Mouse (Mus musculus) small intestine, adult 2 months (tissue): ENCODE measurements around the gene Amelx.

Experiments used
- CTCF ChIP-seq: fragments of 200-500 bp; IDR thresholded peaks from 2 replicates; pipeline ENCODE4 v1.5.1; 2012; ENCODE audit warnings: low read depth, mild to moderate bottlenecking, control low read depth, inconsistent platforms, low read length, moderate library complexity, mixed read lengths; ENCODE audit not compliant: insufficient replicate concordance, insufficient read length; ENCODE audit errors: extremely low read depth
- POLR2A ChIP-seq: fragments of 200-500 bp; IDR thresholded peaks from 2 replicates; pipeline ENCODE4 v1.6.1; 2012; ENCODE audit warnings: low read depth, mild to moderate bottlenecking, control low read depth, inconsistent platforms, low read length, moderate library complexity

- no peak for TF ChIP-seq POLR2A
- no peak for TF ChIP-seq CTCF
Observed at GRCm38 (mm10) chrX:169170981-169171380, 16.0 kb downstream of the Amelx start.
